Mouse (Mus musculus) liver, embryonic 13.5 days (tissue): ENCODE data around the gene Olfr640. TPM values are rescaled to one million over a fixed set of nuclear protein-coding genes. Genes with fewer than 3 reads are reported as not detected.

ENCODE experiments used
- ATAC-seq: fragments of 200-750 bp; cut with Nextera tagmentation; 2 replicates; pipeline ENCODE4 v1.8.0; 2017; ENCODE audit warnings: low read depth, mild to moderate bottlenecking, moderate number of reproducible peaks, moderate library complexity
- DNase-seq: peaks from one replicate; pipeline ENCODE4 v3.0.0; 2022
- H3K27ac ChIP-seq: fragments of 300-500 bp; sonication (generic); 2 replicates; pipeline ENCODE4 v1.5.1; 2015; ENCODE audit warnings: moderate library complexity, mild to moderate bottlenecking, inconsistent platforms
- H3K27me3 ChIP-seq: fragments of 300-500 bp; sonication (generic); 2 replicates; pipeline ENCODE4 v1.6.1; 2015; ENCODE audit warnings: mild to moderate bottlenecking, inconsistent platforms
- H3K36me3 ChIP-seq: fragments of 300-500 bp; sonication (generic); 2 replicates; pipeline ENCODE4 v1.6.1; 2015; ENCODE audit warnings: mild to moderate bottlenecking, inconsistent platforms
- H3K4me1 ChIP-seq: fragments of 300-500 bp; sonication (generic); replicated peaks from 2 replicates; pipeline ENCODE4 v1.6.1; 2015; ENCODE audit warnings: inconsistent platforms
- H3K4me2 ChIP-seq: fragments of 300-500 bp; sonication (generic); 2 replicates; pipeline ENCODE4 v1.6.1; 2015; ENCODE audit warnings: inconsistent platforms, mild to moderate bottlenecking, moderate library complexity
- H3K4me3 ChIP-seq: fragments of 300-500 bp; sonication (generic); replicated peaks from 2 replicates; pipeline ENCODE4 v1.5.1; 2015; ENCODE audit warnings: mild to moderate bottlenecking, inconsistent platforms
- H3K9ac ChIP-seq: fragments of 300-500 bp; sonication (generic); 2 replicates; pipeline ENCODE4 v1.6.1; 2015; ENCODE audit warnings: mild to moderate bottlenecking, inconsistent platforms
- H3K9me3 ChIP-seq: fragments of 300-500 bp; sonication (generic); replicated peaks from 2 replicates; pipeline ENCODE4 v1.6.1; 2016; ENCODE audit warnings: inconsistent platforms
- WGBS: fragments of 180-500 bp; shearing (Covaris S2); methylation state at CpG from one replicate; pipeline ENCODE4 v1.1.7; 2015; ENCODE audit not compliant: insufficient replicate concordance; 5-methylcytosine and 5-hydroxymethylcytosine counted together
- polyA plus RNA-seq: library from polyadenylated mRNA; unstranded; fragments of >200 nt; fragmentation: Nextera tagmentation; extraction: Ambion mirVana; gene quantifications from 2 replicates; pipeline ENCODE4 v1.2.1, GENCODE M21; 2015

Gene Olfr640
- polyA plus RNA-seq, 1 experiment from 2014 or later = not detected

GRCm38 (mm10) chr7:103998446-103998845 lies 26.9 kb downstream of the Olfr640 start, which contains the start of gene Olfr638:
Olfr638 (plus strand) TSS chr7:103998746.
- no peak for ATAC-seq
- no peak within 1 kb of the TSS for H3K4me3 ChIP-seq

GRCm38 (mm10) chr7:103971782-103972181 lies 53.6 kb downstream of the Olfr640 start:
- Histone ChIP-seq H3K36me3 (no peaks in the 10 kb centered on the region), H3K9ac (no peak overlapping the region), H3K4me1 (no peaks in the 10 kb centered on the region), H3K9me3 (no peaks in the 10 kb centered on the region), H3K4me3 (no peak overlapping the region), H3K27ac (no peak overlapping the region), H3K4me2 (no peak overlapping the region), H3K27me3 (no peaks in the 10 kb centered on the region)
- WGBS = 20% methylated on average over 1 of the region's 1 CpGs
- ATAC-seq (no peak), DNase-seq (no peak)

More at GRCm38 (mm10) chr7:103998446-103998845, 26.9 kb downstream of the Olfr640 start, which contains the start of gene Olfr638:
- Histone ChIP-seq H3K4me2 (no peak within 1 kb of the TSS), H3K36me3 (no peaks in the 10 kb centered on the region), H3K27me3 (no peaks in the 10 kb centered on the region), H3K9me3 (no peaks in the 10 kb centered on the region), H3K4me1 (no peaks in the 10 kb centered on the region), H3K27ac (no peak within 1 kb of the TSS), H3K9ac (no peak within 1 kb of the TSS)
- DNase-seq = no peak

DNA sequence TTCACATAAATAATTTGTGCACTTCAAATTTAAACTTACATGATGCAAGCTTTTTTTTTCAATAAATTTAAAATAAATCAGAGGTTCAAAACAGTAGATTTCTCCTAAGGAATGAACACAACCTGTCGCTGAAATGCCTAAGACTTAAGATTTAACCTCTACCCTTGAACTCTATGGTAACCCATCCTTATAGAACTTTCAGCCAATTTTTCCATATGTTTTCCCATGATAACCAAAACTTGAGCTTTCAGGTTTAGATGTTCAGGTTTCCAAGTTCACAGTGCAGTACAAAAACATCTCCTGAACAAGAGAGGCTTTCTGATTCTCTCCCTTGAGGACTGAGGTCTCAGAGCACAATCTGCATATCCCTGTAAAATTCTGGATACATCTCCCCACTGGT lies 54.5 kb downstream of the Olfr640 start, which contains the start of gene Olfr635:
Gene Olfr635, plus strand, starts transcription at position 301 of the 400 bp plus-strand sequence.
- Histone ChIP-seq H3K27me3 (no peaks in the 10 kb centered on the region), H3K4me2 (no peak within 1 kb of the TSS), H3K4me3 (no peak within 1 kb of the TSS), H3K9me3 (no peaks in the 10 kb centered on the region), H3K27ac (no peak within 1 kb of the TSS), H3K4me1 (no peaks in the 10 kb centered on the region), H3K9ac (no peak within 1 kb of the TSS), H3K36me3 (no peaks in the 10 kb centered on the region)
- DNase-seq (no peak), ATAC-seq (no peak)
- 68% methylated on average over 1 of the region's 1 CpGs for WGBS

Other genes with a start within 250 kb of the Olfr640 start
- not detected in 2 replicates for gene Olfr68, start 245.9 kb downstream of the Olfr640 start, polyA plus RNA-seq
- gene Olfr67, start 233.8 kb downstream of the Olfr640 start, polyA plus RNA-seq = not detected in 2 replicates
- 49,070 and 53,102 TPM in 2 replicates for gene Hbb-bt, start 211.6 kb downstream of the Olfr640 start, polyA plus RNA-seq
- 91,050 and 104,119 TPM in 2 replicates for gene Hbb-bs, start 197.5 kb downstream of the Olfr640 start, polyA plus RNA-seq
- gene Hbb-bh2, start 185.1 kb downstream of the Olfr640 start, polyA plus RNA-seq = 0.32 and 0.36 TPM in 2 replicates
- 367 and 436 TPM in 2 replicates for gene Hbb-bh1, start 182.4 kb downstream of the Olfr640 start, polyA plus RNA-seq
- 3,309 and 4,306 TPM in 2 replicates for gene Hbb-y, start 172.4 kb downstream of the Olfr640 start, polyA plus RNA-seq
- gene Olfr66, start 139.3 kb downstream of the Olfr640 start, polyA plus RNA-seq = not detected in 2 replicates
- not detected in 2 replicates for gene Olfr64, start 131.1 kb downstream of the Olfr640 start, polyA plus RNA-seq
- gene Olfr65, start 122.1 kb downstream of the Olfr640 start, polyA plus RNA-seq = not detected in 2 replicates
- gene Olfr631, start 96.7 kb downstream of the Olfr640 start, polyA plus RNA-seq = 0.12 TPM in 1 of 2 replicates, not detected in the other
- 0.21 and 0.33 TPM in 2 replicates for gene Olfr632, start 91.2 kb downstream of the Olfr640 start, polyA plus RNA-seq
- not detected in 2 replicates for gene Olfr633, start 81.1 kb downstream of the Olfr640 start, polyA plus RNA-seq
- not detected in 2 replicates for gene Olfr635, start 54.4 kb downstream of the Olfr640 start, polyA plus RNA-seq
- gene Olfr638, start 26.8 kb downstream of the Olfr640 start, polyA plus RNA-seq = not detected in 2 replicates
- gene Olfr639, start 8.3 kb downstream of the Olfr640 start, polyA plus RNA-seq = not detected in 2 replicates
- not detected in 2 replicates for gene Olfr641, start 9.9 kb upstream of the Olfr640 start, polyA plus RNA-seq
- not detected in 2 replicates for gene Olfr642, start 27.1 kb upstream of the Olfr640 start, polyA plus RNA-seq
- gene 4930516K23Rik, start 35.9 kb upstream of the Olfr640 start, polyA plus RNA-seq = not detected in 2 replicates
- gene Olfr644, start 46.3 kb upstream of the Olfr640 start, polyA plus RNA-seq = not detected in 2 replicates
- not detected in 2 replicates for gene Olfr645, start 59.9 kb upstream of the Olfr640 start, polyA plus RNA-seq
- not detected in 2 replicates for gene Olfr646, start 79.3 kb upstream of the Olfr640 start, polyA plus RNA-seq
- gene Ubqln5, start 104.3 kb upstream of the Olfr640 start, polyA plus RNA-seq = not detected in 2 replicates
- not detected in 2 replicates for gene Olfr643, start 111.8 kb upstream of the Olfr640 start, polyA plus RNA-seq
- gene Ubqln3, start 117.7 kb upstream of the Olfr640 start, polyA plus RNA-seq = not detected in 2 replicates
- not detected in 2 replicates for gene Ubqlnl, start 125.0 kb upstream of the Olfr640 start, polyA plus RNA-seq
- 0.15 TPM in 1 of 2 replicates, not detected in the other for gene Olfm5, start 139.3 kb upstream of the Olfr640 start, polyA plus RNA-seq
- gene Olfr648, start 157.8 kb upstream of the Olfr640 start, polyA plus RNA-seq = 0.03 and 0.05 TPM in 2 replicates
- gene Olfr649, start 170.4 kb upstream of the Olfr640 start, polyA plus RNA-seq = not detected in 2 replicates
- gene Trim6, start 193.2 kb upstream of the Olfr640 start, polyA plus RNA-seq = 0.77 and 0.89 TPM in 2 replicates
- gene Trim34a, start 218.9 kb upstream of the Olfr640 start, polyA plus RNA-seq = 0.90 and 1.7 TPM in 2 replicates